Mouse (Mus musculus): ENCODE measurements at regions not wholly inside any gene's neighbourhood (a gene's known extent, or its start where the extent isn't known, plus 50 kb on each side); places are given as distances from the start of the nearest gene placed in this dataset.

DNA sequence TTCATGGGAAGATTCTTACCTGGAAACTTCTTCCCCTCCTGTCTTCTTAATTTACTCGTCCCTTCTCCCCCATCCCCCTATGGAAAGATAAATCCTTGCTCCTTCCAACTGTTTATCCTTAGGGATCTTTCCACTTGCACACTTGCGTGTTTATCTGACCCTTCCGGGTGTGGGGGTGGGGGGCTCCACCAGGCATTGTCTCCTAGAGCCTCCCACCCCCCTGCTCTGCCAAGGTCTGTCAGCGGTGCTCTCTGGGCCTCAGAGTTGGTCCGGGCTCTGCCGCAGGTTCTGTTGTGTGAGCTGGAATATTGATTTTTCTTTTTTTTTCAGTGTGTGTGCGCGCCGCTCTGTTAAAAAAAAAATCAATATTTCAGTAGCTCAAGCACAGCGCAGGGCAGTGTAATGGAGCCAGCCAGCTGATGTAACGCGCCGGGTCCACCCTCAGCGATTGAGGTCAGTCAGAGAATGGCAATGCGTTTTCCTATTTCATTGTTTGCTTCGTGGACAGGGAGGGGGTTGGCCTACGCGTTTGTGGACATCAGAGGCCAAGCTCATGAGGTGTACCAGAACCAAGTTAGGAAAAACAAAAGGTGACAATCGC is 160.2 kb upstream of the Nfe2l3 start:
- no peak for DNase-seq (ENCODE audit: low read depth, low spot score)

DNA sequence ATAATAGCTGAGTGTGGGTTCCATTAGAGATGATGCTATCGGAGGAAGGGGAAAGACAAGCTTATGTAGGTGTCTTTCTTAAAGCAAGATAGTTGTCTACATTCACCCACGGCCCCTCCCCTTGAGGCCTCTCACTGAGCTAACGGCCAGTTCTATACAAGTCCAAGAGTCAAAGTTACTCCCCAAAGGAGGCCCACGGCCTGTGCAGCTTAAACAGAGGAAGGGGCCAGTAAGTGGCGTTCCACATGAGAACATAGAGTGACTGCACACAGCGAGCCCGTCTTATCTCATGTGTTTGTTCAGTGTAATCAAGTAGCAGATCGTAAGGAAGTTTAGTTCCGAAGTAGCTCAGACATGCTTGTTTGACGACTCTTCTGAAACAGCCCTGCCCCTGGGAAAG is 153.0 kb upstream of the Nfe2l3 start:
- DNase-seq (ENCODE audit: low read depth, low spot score): no peak

DNA sequence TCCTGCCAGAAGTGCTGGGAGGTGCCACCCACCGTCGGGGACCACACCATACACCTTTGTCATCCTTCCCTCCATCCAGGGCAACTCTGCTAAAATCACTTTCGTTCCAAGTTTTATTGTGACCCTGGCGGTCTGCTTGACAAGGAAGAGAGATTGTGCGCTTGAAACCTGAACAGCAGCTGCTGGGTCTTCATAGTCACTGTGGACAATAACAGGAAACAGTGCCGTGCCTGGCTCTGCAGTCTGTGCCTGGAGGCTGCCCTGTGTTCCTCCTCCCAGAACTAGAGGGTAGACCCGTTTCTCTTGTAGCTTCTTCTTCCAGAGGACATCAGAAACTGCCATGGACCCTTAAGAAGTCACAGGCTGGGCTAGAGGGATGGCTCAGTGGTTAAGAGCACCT is 152.2 kb upstream of the Nfe2l3 start:
- no peak for DNase-seq (ENCODE audit: low read depth, low spot score)

DNA sequence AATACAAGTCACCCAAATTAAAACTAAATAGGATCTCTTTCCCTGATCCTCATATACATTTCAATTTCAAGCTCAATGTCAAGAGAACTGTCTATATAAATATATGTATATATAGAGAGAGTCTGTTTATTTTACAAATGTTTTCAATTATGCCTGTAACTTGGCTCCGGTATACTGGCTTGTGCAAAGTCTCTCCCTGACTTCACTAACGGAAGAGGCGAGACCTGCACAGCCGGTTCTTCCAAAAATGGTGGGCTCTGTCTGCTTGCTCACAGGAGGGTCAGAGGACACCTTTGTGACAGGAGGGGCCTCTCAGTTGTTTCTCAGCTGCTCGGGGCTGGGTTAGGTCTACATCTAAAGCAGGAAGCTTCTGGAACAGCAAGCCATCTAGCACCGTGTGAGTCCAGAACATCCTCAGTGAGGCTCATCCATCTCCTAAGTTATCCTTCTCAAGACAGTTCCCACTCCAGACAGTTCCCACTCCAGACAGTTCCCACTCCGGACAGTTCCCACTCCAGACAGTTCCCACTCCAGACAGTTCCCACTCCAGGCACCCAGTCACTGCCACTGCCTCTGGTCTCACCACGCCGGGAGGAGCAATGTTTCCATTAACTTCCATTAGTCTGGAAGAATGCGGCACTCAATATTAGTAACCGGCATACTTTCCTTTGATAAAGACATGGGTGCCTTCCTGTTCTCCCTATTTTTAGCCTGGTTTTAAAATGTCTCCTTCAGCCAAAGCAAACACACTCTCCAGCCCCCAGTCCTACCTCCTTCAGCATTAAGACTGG is 148.4 kb upstream of the Nfe2l3 start:
- DNase-seq (ENCODE audit: low read depth, low spot score): no peak

GRCm38 (mm10) chr6:51284881-51285280 is 147.6 kb upstream of the Nfe2l3 start:
- no peak for DNase-seq (ENCODE audit: low read depth, low spot score)

DNA sequence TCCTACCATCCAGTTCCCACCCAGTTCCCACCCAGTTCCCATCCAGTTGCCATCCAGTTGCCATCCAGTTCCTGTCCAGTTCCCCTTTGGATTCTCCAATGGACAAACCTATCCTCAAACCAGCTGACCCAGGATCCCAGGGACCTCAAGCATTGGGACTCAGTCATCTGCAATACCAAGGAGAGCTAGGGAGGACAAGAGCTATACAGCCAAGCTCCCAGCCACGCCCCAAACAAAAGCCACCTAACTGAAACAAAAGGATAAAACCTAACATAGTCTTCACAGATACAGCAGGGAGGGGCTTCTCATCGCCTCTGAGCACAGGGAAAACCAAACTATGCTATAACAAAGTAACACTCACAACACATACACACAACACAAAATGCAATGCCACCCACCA is 145.6 kb upstream of the Nfe2l3 start:
- no peak for DNase-seq (ENCODE audit: low read depth, low spot score)

GRCm38 (mm10) chr6:51287383-51287782 is 145.1 kb upstream of the Nfe2l3 start:
- DNase-seq (ENCODE audit: low read depth, low spot score): no peak

GRCm38 (mm10) chr6:51287807-51288206 is 144.7 kb upstream of the Nfe2l3 start:
- DNase-seq (ENCODE audit: low read depth, low spot score): no peak

DNA sequence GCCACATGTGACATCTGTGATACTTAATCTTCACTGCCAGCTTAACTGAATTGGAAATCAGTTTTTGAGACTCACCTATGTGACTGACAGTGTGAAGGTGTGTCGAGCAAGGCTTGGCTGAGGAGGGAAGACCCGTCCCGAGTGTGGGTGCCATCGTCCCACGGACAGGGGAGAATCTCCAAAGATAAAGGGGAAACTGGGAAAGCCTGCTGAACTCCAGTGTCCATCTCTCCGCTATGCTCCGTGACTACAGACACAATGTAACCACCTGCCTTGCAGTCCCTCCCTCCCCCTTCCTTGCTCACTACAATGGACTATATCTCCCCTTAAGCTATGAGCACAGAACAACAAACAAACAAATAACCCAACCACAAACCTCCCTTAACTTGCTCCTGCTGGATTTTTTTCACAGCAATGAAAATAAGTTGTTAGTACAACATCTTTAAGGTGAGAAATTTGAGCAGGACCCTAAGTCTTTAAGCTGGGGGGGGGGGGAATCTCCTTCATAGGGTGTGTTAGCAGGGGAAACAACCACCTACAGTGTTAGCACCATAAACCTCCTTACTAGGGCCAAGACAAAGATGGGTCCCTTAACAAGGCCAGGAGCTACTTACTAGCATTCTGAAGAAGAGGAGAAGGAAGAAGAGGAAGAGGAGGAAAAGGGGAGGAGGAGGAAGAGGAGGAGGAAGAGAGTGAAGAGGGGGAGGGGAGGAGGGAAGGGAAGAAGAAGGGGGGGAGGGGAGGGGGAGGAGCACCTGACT is 144.0 kb upstream of the Nfe2l3 start:
- no peak for DNase-seq (ENCODE audit: low read depth, low spot score)

DNA sequence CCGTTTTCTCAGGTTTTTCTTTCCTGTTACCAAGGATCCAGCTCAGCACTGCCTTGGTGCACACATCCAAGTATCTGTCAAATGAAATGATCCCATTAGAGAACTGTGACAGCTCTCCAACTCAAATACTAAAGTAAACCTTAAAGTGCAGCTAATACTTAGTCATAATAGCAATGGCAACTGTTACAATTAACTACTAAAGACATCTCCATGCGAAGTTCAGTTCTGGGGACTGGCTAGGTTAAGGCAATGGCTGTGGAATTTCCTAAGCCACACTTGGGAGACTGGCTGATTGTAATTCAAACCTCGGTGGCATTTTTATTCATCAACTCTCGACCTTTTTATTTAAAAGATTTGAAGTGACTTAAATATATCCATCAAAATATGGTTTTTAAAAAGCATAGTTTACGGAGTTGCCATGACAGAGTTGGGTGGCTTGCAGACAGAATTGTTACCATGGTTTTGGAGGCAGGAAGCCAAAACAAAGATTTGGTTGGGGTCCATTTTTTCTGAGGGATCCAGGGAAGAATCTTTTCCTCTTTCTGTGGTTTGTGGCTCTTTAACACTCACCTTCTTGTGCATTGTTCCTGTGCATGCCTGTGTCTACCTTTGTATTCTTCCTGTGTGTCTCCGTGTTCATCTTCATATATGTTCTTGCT is 143.3 kb upstream of the Nfe2l3 start:
- no peak for DNase-seq (ENCODE audit: low read depth, low spot score)

- no peak for DNase-seq (ENCODE audit: low read depth, low spot score)
These were observed 131.6 kb upstream of the Nfe2l3 start for GRCm38 (mm10) chr6:51300694-51301417.

DNA sequence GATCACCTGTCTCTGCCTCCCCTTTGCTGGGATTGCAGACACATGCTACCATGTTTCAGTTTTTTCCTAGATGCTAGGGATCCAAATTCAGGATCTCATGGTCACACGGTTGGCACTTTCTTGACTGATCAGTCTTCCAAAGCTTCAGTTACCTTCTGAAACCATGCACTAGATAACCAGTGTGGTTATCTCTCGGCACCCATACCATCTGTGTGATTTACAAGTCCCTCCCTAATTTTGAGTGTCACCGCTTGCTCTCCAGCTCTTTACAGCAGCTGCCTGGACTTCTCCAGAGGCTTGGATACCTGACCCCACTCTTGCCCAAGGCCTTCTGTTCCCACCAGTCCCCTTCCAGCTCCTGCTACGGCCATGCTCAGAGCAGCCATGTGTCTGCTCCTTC is 130.6 kb upstream of the Nfe2l3 start:
- DNase-seq (ENCODE audit: low read depth, low spot score): no peak

- no peak for DNase-seq (ENCODE audit: low read depth, low spot score)
These were observed 130.2 kb upstream of the Nfe2l3 start for GRCm38 (mm10) chr6:51302240-51302639.

DNA sequence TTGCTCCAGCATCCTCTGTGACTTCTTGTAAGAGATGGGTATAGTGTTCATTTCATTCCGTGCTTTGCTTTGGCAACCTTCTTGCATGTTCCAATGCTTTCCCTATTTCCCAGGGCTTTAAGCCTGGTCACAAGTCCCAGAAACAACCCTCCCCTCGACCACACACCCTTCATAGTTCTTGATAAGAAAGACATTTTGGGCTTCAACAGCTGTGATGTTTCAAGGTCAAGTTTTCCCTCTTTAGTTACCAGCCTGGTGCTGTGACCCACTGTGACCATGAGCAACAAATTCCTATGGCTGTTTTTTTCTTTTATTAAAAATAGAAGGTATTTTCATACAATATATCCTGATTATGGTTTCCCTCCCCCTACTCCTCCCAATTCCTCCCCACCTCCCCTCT is 114.1 kb upstream of the Nfe2l3 start:
- no peak for DNase-seq (ENCODE audit: low read depth, low spot score)

- DNase-seq (ENCODE audit: low read depth, low spot score): no peak
These were observed 112.5 kb upstream of the Nfe2l3 start for GRCm38 (mm10) chr6:51320019-51320418.

DNA sequence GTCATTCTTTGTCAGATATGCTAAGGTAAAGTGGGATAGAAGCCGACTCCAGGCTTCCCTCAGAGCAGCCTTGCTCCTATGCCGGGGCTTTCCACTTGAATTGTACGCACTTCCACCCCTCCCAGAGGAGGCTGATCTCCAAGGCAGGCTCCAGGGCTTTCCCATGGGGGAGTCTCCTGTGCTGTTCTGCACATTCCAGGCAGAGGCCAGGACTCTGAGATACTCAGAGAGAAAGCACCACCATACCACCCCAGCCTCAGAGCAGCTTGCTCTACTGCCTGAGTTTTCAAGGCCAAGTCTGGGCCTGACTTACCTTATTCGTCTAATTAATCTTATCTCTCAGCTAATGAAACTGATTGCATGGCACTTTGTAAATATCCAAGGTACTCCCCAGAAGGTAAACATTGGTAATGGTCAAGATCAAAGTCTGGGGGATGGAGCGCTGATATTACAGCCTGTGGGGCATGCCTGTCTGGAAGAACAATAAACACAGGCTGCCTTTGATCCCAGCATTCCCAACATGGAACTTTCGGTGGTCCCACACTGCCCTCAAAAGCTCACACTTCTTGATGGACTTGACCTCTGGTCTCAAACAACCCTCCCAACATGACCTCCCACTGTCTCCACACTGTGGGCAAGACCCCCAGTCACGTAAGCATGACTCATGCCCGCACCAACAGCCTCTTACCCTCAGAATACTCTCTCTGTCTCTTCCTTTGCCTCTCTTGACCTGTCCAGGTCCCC is 111.6 kb upstream of the Nfe2l3 start:
- no peak for DNase-seq (ENCODE audit: low read depth, low spot score)

DNA sequence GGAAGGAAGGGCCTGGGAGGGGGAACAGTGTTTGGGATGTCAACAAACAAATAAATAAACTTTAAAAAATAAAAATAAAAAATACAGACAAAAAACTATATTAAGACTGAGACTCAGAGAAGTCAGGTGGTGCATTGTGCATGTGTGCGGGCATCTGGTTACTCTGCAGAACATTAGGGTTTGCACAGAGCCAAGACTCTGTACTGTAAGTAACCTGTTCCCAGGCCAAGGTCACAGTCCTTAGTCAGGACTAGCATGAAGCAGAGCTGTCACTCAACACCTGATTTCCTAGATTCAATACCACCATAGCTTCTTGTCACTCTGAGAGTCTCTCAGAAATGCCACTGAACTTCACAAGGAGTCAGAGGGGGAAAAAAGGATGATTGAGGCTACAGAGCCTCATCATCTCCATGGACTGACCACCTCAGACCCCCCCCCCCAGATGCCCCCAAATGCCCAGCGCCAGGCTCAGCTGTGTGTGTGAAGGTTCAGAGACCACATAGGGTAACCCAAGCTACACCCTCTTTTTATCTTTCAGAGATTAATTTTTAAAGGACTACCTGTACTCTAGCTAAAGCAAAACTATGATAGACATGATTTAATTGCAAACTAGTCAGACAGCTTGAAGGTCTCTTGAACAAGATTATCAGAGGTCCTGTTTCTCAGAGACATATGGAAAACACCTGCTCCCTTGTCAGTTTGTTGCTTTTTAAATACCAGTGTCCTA is 106.2 kb upstream of the Nfe2l3 start:
- no peak for DNase-seq (ENCODE audit: low read depth, low spot score)

DNA sequence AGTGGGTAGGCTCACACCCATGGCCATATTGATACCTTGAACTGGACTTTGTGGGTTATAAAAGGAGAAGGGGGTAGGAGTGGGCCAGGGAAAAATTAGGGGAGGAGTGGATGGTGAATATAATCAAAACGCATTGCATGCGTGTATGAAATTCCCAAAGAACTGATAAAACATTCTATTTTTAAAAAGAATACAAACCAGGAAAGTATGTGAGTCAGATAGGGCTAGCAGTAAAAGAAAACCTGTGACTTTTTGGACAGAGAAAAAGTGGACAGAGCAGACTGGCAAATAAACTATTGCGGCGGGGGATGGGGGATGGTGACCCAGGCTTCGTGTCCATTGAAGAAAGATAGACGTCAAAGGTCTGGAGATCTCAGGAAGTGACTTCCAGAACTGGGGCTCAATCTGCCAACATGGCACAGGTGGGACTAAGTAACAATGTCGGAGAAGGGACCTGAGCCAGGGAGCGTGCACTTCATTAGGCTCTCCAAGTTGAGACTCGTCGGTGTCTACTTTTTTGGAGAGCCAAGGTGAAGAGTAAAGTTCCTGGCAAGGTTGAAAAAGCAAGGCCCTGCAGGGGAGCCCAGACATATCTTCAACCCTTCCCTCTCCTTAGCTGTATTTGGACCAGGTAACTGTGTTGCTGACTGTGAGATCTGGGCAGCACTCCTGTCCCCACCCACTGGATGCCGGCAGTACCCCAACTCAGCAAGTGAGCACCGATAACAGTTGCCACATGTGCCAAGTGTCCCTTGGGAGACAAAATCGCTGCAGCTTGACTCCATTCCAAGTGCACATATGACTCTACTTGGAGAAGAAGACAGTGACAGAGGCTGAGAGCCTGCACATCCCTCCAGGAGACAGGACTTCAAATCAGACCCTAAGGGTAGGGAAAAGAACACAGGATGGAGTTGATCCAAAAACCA is 103.1 kb upstream of the Nfe2l3 start:
- DNase-seq (ENCODE audit: low read depth, low spot score): no peak

DNA sequence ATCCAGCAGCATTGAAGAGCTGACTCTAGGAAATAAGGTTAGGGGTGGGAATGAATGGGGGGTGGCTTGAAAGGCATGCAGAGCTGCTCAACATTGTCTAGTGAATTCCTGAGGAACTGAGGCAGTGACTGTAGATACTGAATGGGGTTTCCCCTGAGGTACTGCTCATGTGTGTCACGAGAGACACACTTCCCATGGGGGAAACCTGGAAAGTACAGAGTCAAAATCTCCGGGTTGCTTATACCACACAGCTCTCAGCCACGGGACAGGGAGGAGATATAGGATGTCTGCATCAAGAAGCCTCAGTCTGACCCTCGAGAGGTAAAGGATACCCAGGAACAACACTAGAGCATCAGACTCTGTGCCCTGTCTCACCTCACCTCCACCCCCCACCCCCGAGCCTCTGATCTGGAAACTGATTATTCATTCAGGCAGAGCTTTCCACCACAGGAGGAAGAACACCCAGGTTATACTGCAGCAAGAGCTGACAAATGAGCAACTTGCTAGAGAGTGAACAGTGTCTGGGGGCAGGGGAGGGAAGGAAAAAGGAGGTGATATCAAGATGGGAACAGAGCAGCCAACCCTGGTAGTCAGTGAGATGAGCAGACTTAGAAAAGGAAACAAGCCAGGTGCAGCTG is 102.3 kb upstream of the Nfe2l3 start:
- DNase-seq (ENCODE audit: low read depth, low spot score): no peak

Data from ES-CJ7 (cell line).